Mouse (Mus musculus): ENCODE data around the gene Cacna1a. TPM values are rescaled to one million over a fixed set of nuclear protein-coding genes. Genes with fewer than 3 reads are reported as not detected.
"Not testable (repeated sequence)": the region's sequence is repeated elsewhere in the genome, so short reads cannot be mapped to it uniquely, and the experiment has no call there.

Cacna1a gene
- polyA plus RNA-seq, 1 experiment, result 5.0 TPM

DNA sequence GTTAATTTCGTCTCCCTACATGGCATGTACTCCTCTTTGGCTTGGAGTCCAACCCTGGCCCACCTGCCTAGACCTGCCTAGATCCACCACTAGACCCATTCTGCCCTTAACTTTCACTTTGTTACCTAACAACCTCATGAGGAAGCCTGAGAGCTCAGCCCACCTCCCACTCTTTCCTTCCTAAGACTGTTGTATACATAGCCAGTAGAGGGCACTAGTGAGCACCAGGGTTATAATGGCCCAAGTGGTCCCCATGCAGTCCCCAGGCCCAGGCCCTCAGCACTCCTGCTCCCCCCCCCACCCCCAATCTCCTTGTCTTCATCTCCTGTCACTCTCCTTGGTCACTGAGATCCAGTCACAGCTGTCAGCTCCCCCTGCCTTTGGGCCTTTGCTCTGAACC lies 86.2 kb downstream of the Cacna1a start:
- DNase-seq (ENCODE audit: low spot score), result no peak

DNA sequence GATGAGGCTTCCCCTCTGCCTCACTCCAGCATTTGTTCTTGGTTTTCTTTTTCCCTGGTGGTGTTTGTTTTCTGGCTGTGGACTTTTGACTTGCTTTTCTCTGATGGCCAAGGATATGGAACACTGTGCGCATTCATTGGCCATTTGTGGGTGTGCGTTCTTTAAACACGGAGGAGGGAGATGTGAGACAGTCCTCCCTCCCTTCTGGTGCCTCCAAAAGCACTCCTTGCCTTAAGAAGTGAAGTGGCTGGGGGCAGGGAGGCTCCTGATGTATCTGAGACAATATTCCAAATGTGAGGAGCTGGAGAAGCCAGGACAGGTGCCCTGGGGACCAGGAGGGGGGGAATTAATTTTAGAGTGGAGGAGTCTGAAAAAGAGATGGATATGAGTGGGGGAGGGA lies 89.1 kb downstream of the Cacna1a start:
- no peak for DNase-seq (ENCODE audit: low spot score)

DNA sequence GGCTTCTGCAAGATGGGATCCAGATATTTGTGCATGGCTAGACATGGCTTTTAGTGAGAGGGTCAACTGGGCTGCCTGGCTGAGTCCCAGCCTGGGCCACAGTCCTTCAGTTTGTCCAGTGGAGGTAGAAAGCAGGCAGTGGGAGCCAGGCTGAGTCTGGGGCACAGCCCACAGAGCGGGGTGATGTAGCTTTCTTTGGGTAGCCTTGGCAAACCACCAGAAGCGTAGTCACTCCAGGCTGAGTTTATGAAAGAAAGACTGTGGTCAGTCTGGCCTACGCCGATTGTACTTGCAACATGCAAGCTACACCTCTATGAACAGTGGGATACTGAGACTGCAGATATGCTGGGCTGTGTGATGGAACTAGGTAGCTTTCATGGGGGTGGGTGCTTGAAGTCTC lies 94.8 kb downstream of the Cacna1a start:
- no peak for DNase-seq (ENCODE audit: low spot score)

DNA sequence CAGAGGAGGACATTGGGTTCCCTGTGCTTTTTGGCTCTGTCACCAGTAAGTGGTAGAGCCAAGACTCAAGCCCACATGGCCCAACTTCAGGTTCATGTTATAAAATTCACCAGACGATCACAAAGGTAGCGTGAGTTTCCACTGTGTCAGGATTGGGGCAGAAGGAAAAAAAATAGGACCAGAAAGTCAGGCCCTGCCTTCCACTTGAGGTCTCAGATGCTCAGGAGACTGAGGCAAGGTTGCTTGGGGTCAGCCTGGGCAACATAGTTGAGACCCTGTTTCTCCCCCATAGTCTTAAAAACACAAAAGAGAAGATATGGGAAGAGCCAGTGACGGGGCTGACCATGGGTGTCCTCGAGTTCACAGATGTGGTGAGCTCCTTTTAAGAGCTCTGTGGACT lies 97.1 kb downstream of the Cacna1a start:
- DNase-seq (ENCODE audit: low spot score), result no peak

DNA sequence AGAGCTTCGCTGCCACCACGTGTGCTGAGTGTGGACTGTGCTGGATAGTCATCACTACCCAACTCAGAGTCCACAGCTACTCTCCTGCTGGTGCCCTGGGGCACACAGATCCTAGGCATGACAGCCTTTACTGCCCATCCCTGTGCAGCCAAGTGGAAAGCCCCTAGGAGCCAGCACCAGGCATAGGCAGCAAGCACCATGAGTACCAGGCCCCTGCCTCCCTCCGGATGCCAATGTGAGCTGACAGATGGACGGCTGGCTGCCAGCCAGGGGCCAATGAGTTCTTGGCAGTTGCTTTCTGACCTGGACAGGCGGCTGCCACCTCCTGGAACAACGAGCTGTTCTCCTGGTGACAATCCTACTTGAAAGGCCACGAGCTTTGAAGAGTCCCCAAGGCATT lies 97.6 kb downstream of the Cacna1a start:
- no peak for DNase-seq (ENCODE audit: low spot score)

DNA sequence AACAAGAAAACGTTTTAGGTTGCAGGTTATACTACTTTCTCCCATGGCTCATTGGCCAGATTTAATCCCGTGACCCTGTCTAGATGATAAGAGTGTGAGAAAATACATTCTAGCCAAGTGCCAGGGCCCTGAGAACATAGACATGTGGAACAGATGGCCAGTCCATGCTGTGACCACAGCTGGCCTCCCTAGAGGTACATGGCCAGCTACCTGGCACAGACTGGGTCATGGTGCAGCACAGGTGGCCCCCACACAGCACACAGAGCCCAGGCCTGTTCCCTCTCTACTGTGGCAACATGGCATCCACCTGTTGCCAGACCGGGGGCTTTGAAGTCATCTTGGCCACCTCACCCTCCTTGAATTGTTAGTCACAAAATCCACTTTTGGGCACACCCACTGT lies 101.0 kb downstream of the Cacna1a start:
- no peak for DNase-seq (ENCODE audit: low spot score)

DNA sequence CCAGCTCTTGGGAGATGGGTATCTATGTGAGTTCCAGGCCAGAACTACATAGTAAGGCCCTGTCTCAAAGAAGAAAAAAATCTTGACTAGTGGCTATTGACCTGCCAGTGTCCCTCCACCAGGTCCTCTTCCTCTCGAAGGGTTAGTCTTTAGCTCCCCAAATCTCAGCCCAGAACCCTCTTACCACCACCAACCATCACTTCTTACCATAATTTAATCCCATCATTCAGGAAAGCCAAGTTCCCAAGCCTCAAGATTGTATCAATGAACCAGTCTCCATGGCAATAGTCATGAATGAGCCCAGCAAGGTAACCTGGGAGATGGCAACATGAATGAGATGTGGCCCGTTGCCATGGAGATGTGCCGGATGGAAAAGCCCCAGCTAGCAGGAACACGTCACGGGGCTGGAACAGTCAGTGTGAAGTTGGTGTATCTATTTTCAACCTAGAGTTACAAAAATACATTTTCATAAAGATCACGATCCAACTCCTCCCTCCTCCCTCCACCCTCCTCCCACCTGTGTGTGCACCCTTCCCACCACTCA lies 106.4 kb downstream of the Cacna1a start:
- no peak for DNase-seq (ENCODE audit: low spot score)

DNA sequence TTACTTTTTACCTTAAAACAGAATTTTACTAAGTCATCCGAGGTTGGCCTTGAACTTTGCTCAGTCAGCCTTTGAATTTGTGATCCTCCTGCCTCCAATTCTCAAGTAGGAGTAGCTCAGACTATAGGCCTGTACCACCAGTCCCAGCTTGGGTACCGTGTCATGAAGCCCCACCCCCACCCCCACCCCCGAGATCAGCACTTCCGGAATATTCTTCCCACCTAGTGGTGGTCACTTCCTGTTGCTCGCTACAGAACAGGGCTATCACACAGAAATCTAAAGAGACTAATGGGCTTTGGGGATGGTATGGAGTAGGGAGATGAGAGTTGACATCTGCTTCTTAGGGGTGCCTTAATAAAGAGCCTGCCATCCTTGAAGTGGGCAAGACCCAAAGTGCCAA lies 112.9 kb downstream of the Cacna1a start:
- DNase-seq (ENCODE audit: low spot score), result no peak

DNA sequence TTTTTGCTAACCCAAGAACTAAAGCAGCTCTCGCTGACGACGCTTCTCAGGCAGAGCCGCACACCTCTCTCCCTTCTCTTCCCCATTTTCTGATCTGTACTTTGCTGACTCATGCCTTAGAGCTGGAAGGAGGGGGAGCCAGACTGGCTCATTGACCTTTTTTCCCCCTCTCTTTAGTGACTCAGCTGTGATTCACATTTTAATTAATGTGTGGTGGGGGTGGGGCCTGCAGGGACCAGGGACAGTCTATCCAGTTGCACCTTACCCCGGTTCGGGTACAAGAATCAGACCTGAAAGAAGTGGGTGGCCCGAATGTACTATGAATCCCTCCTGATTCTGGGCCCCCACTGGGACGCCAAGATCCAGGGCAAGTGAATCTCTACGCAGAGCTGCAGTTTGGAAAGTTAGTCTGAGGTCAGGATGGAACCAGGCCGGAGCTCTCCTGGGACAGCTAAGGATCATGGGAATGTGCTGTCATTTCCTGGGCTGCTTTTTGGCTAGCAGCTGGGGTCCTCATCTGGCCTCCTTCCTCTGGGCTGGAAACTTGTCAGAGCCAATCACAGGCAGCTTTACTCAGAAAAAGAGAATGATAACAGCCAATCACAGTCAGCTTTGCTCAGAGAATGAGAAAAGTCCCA lies 113.5 kb downstream of the Cacna1a start:
- DNase-seq (ENCODE audit: low spot score), result peak; percentile 28

DNA sequence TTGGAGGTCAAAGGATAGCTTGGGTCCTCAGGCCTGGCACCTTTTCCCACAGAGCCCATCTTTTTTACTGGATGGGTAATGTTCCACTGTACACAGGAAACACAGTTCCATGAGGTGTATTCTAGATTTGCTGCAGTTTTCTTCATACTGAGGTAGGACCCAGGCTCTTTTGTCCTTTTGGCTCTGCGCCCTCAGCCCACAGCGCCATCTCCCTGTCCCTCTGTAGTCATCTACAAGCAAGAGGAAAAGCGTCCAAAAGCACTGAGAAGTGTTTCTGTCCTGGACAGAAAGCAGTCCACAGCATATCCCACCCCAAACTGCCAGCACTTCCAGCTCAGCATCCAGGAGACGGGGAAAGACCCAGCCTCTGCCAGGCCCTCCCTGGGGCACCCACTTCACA lies 114.4 kb downstream of the Cacna1a start:
- DNase-seq (ENCODE audit: low spot score), result no peak

DNA sequence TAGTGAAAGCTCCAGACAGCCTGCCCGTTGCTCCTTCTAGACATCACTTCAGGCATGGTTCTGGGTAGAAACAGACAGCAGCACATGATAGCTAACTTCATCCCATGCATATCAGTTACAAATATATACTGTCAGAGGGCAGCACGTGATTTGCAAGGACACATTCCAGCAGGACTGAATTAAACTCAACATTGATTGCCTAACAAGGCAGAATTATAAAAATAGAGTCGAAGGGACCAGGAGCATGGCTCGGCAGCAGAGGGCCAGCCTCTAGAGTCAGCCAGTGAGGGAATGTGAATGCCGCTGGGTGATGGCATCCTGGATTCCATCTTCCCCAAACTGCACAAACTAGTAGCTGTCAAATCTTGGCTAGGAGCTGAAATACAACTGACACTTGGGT lies 119.0 kb downstream of the Cacna1a start:
- no peak for DNase-seq (ENCODE audit: low spot score)

DNA sequence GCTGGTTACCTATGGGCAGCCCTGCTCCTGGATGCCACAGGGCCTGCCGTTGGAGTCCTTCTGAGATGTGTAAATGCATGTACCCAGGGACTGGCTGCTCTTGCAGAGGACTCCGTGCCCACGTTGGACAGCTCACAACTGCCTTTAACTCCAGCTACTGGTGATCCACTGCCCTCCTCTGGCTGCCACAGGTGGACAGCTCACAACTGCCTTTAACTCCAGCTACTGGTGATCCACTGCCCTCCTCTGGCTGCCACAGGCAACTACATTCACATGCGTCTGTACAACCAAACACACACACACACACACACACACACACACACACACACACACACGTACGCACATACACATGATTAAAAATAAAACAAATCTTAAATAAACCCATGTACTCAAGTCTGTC lies 121.5 kb downstream of the Cacna1a start:
- not testable (repeated sequence) for DNase-seq (ENCODE audit: low spot score)

DNA sequence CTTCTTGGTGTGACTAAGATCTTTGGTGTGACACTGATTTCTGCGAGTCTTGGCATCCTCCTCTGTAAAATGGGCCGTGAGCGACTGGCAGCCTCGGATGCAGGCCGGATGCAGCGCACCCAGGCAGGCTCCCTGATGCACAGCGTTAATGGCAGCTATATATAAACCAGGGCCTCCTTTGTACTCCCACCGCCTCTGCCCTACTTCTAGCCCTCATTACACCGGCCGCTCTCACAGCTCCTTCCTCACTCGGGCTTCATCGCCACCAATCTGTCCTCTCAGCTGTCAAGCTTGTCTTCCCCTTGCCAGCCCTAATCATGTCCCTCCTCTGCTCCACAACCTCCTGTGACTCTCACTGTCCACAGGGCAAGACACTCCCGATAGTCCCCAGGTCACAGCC lies 123.4 kb downstream of the Cacna1a start:
- DNase-seq (ENCODE audit: low spot score), result no peak

DNA sequence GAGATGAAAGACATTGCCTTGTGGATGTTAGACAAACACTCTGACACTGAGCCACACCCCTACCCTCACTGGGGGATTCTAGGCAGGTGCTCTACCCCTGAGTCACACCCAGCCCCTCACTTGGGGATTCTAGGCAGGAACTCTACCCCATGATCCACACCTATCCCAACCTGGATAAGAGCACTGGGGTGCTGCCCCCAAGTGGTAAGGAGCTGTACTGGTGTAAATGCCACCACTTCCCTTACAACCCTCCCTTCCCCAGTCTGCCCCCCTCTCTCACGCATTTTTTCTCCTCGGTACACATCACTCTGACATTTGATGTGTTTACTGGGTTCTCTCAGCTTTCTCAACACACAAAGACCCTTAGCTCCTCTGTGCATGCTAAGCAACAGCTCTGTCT lies 125.5 kb downstream of the Cacna1a start:
- DNase-seq (ENCODE audit: low spot score), result no peak

DNA sequence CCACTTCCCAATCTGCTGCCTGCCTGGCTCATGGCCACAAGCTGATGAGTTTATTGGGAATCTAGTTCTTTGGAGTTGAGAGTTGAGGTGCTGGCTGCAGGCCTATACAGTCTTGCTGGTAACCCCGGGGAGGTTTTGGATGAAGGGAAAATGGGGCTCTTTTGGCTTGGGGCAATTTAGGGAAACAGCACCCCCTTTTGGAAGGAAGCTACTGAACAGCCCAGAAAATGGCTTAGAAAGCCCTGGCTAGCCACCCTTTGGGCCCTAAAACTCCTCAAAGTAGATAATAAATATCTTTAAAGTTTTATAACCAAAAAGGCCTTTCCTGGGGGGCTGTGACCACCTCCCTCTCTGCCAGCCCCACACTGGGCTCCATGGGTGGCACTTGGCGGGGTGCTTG lies 129.9 kb downstream of the Cacna1a start:
- no peak for DNase-seq (ENCODE audit: low spot score)

DNA sequence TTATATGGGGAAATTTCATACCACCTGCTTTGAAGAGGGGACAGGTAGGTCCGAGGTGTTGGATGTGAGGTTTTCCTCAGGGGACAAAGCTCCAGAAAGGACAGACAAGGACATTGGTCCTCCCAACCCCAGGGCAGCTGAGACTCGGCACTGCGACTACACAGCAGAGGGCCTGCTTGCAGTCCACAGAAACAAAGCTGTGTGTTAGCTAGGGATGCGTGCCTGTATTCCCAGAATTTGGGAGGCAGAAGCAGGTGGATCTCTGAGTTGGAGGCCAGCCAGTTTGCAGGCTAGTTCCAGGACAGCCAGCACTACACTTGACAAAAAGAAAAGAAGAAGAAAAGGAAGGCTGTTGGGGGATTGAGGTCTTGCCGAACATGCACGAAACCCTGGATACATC lies 130.5 kb downstream of the Cacna1a start:
- DNase-seq (ENCODE audit: low spot score), result no peak

DNA sequence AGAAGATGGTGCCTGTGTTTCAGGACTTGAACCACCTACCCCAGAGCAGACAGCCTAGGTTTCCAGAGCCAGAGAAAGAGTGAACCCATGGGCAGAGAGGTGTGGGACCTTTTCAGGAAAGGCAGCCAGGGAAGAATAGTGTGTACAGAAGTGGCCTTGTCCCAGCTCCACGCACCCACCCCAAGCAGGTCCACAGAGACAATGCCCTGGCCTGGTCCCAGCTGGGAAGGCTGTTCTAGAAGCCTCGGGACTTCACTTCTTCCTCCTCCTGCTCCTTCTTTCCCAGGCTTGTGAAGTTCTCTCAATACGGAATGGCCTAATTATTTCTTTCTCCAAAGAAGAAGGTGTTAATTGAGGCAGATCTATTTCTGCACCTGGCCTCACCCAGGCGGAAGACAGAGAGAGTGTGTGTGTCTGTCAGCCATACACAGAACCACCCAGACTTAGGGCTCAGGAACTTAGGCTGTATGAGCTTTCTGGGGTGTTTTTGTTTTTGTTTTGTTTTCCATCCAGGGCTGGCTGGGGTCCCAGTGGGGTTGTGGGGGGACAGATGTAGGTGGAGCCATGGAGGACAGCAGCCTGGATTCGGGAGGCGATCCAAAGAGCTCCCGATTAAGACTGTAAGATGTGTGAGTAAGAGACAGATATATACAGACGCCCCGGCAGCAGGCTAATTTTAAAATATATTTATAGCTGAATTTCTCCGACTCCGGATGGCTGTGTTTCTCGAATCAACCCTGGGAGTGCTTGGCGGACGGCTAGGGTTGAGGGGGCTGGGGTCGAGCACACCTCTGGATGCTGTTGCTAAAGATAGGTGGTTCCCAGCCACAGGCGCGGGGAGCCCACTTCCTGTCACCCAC lies 131.8 kb downstream of the Cacna1a start:
- DNase-seq (ENCODE audit: low spot score), result no peak

DNA sequence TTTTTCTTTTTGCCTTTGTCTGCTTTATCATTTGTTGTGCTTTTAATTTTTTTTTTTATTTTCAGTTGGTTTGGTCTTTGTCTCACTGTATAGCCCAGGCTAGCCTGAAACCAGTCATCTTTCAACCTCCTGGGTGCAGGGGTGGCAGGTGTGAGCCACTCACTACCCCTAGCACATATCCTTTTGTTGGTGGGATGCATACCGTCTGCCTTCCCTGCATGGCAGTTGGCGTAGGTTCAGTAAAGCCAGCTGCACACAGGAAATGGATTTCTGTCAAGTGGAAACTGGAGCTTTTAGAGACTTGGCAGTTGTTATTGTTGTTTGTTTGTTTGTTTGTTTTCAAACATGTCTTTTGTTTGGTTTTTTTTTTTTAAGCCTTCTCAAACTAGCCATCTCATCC lies 132.8 kb downstream of the Cacna1a start:
- DNase-seq (ENCODE audit: low spot score), result no peak

DNA sequence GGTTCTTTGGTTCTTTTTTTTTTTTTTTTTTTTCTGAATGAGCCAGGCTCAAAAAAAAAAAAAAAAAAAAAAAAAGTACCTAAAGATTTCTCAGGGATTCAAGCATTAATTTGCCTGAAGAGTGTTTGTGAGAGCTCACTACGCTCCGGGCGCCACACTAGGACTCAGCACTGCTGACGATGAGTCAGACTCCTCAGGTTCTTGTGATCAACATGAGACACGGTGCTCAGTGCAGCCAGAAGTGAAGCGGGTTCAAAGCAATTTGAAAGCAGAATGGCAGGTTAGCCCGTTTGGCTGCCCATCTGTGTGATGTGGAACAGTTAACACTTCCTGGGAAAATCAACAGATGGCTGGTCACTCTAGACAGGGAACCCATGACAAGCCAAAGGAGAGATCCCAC lies 139.8 kb downstream of the Cacna1a start:
- DNase-seq (ENCODE audit: low spot score), result no peak

DNA sequence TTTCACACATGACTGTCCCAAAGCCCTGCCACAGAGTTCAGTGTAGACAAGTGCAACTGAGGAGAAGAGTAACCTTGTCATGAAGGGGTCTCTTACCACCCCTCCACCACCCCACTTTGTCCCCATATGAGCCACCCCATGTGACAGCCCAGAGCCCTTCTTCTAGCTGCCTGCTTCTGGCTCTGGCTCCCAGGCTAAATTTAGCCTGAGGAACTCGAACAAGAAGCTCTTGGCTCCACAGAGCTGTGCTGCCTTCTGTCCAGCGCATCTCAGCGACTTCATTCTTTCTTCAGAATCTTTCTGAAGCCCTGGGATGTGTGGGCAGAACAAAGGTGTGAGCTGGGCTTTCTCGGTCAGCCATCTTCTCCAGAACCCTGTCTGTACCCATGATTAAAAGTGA lies 141.3 kb downstream of the Cacna1a start:
- no peak for DNase-seq (ENCODE audit: low spot score)

DNA sequence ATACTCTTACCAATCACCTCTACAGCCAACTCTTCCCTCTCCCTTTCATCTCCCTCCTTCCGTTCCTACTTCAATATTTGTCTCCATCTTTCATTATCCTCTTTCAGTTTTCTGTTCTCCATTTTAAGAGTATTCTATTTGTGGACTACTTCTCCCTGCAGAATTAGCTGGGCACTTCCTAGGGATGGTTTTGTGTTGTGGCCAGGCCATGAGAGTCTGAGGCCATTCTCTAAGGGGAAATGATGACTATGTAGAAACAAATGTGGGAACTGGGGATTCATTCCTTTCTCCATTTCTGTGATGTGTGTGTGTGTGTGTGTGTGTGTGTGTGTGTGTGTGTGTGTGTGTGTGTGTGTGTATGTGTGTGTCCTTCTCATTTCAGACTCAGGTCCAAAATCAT lies 144.5 kb downstream of the Cacna1a start:
- DNase-seq (ENCODE audit: low spot score), result no peak

DNA sequence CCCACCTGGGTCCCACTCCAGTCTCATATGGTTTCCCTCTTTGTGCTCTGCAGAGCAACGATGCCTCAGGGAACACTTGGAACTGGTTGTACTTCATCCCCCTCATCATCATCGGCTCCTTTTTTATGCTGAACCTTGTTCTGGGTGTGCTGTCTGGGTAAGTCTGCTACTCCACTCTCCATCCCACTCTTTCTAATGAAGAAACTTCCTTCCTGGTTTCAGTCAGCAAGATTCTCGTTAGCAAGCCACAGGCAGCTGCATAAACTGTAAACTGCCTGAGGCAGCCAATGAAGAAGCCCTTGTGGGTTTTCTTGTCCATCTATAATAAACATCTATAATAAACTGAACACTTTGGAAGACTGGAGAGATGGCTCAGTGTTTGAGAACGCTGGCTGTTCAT lies 145.1 kb downstream of the Cacna1a start:
- DNase-seq (ENCODE audit: low spot score), result no peak

DNA sequence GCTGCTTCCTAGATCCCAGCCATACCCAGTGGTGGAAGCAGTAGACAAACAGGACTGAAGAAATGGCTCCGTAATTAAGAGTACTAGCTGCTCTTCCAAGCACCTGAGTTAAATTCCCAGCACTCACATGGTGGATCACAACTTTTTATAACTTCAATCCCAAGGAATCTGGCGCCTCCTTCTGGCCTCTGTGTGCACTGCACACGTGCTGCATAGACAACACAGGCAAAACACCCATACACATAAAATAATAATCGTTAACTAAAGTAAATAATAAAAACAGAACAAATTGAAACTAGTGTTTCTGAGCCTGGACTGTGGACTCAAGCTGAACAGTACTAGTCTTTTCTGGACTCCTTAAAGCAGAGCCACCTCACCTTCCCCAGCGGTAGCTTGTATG lies 148.7 kb downstream of the Cacna1a start:
- no peak for DNase-seq (ENCODE audit: low spot score)
